Mouse (Mus musculus): Measurements from ENCODE around the gene Cspg4.

The Cspg4 gene

GRCm38 (mm10) chr9:56864832-56865231, at the start of gene Cspg4:
Gene Cspg4, plus strand, starts transcription at chr9:56865033.
- DNase-seq: no peak

GRCm38 (mm10) chr9:56824900-56825299, 39.9 kb upstream of the Cspg4 start:
- peak; percentile 36 for DNase-seq

- DNase-seq: no peak
Measured at GRCm38 (mm10) chr9:56825476-56826213, 39.2 kb upstream of the Cspg4 start.

- DNase-seq: no peak
Measured at GRCm38 (mm10) chr9:56828146-56828545, 36.7 kb upstream of the Cspg4 start.

GRCm38 (mm10) chr9:56828841-56829240, 36.0 kb upstream of the Cspg4 start:
- DNase-seq: no peak

- no peak for DNase-seq
Measured at GRCm38 (mm10) chr9:56830162-56830561, 34.7 kb upstream of the Cspg4 start.

- DNase-seq: no peak
Measured at GRCm38 (mm10) chr9:56831904-56832303, 32.9 kb upstream of the Cspg4 start.

- DNase-seq: no peak
Measured at GRCm38 (mm10) chr9:56832900-56833299, 31.9 kb upstream of the Cspg4 start.

- DNase-seq: no peak
Measured at GRCm38 (mm10) chr9:56835152-56835551, 29.7 kb upstream of the Cspg4 start.

GRCm38 (mm10) chr9:56840721-56841120, 24.1 kb upstream of the Cspg4 start:
- DNase-seq: no peak

- no peak for DNase-seq
Measured at GRCm38 (mm10) chr9:56841864-56842263, 23.0 kb upstream of the Cspg4 start.

- no peak for DNase-seq
Measured at GRCm38 (mm10) chr9:56842303-56842719, 22.5 kb upstream of the Cspg4 start.

- peak; percentile 82 for DNase-seq
Measured at GRCm38 (mm10) chr9:56843679-56844188, 21.1 kb upstream of the Cspg4 start.

GRCm38 (mm10) chr9:56844644-56845043, 20.2 kb upstream of the Cspg4 start:
- DNase-seq: no peak

GRCm38 (mm10) chr9:56847523-56847922, 17.3 kb upstream of the Cspg4 start:
- peak; percentile 62 for DNase-seq

- no peak for DNase-seq
Measured at GRCm38 (mm10) chr9:56850128-56850904, 14.5 kb upstream of the Cspg4 start.

GRCm38 (mm10) chr9:56850905-56851252, 14.0 kb upstream of the Cspg4 start:
- no peak for DNase-seq

GRCm38 (mm10) chr9:56851778-56852177, 13.1 kb upstream of the Cspg4 start:
- DNase-seq: no peak

- no peak for DNase-seq
Measured at GRCm38 (mm10) chr9:56857463-56857862, 7.4 kb upstream of the Cspg4 start.

- DNase-seq: no peak
Measured at GRCm38 (mm10) chr9:56860035-56860434, 4.8 kb upstream of the Cspg4 start.

- no peak for DNase-seq
Measured at GRCm38 (mm10) chr9:56860486-56861269, 4.2 kb upstream of the Cspg4 start.

GRCm38 (mm10) chr9:56862863-56863262, 2.0 kb upstream of the Cspg4 start:
- DNase-seq: no peak

- no peak for DNase-seq
Measured at GRCm38 (mm10) chr9:56864216-56864729, 560 bp upstream of the Cspg4 start, which contains the start of gene Odf3l1. Gene Odf3l1, minus strand, starts transcription at chr9:56864679.
